Mouse (Mus musculus) myocyte (in vitro differentiated cells): ENCODE data around the gene Adgrg6. TPM values are rescaled to one million over a fixed set of nuclear protein-coding genes. Genes with fewer than 3 reads are reported as not detected.

Experiments
- H3K27me3 ChIP-seq: one replicate; pipeline ENCODE4 v1.6.1; 2011; ENCODE audit not compliant: control insufficient read depth, insufficient read depth, insufficient read length
- H3K36me3 ChIP-seq: one replicate; pipeline ENCODE4 v1.6.1; 2011; ENCODE audit not compliant: control insufficient read depth, insufficient read depth
- H3K4me2 ChIP-seq: one replicate; pipeline ENCODE4 v1.6.1; 2011; ENCODE audit warnings: low read depth, control low read depth
- H3K4me3 ChIP-seq: one replicate; pipeline ENCODE4 v1.5.1; 2011; ENCODE audit warnings: mild to moderate bottlenecking, control low read depth, moderate library complexity
- H3K79me2 ChIP-seq: one replicate; pipeline ENCODE4 v1.6.1; 2011; ENCODE audit not compliant: control insufficient read depth, insufficient read depth
- H3ac ChIP-seq: one replicate; pipeline ENCODE4 v1.6.1; 2011; ENCODE audit not compliant: control insufficient read depth, insufficient read length
- CEBPB ChIP-seq: IDR thresholded peaks from 2 replicates; pipeline ENCODE4 v1.6.1; 2011; ENCODE audit warnings: mild to moderate bottlenecking, moderate library complexity; ENCODE audit not compliant: poor library complexity, insufficient read depth, severe bottlenecking
- E2F4 ChIP-seq: IDR thresholded peaks from one replicate; pipeline ENCODE4 v1.6.1; 2011; ENCODE audit warnings: mild to moderate bottlenecking, control low read depth, moderate library complexity; ENCODE audit not compliant: insufficient read depth
- MAX ChIP-seq: IDR thresholded peaks from one replicate; pipeline ENCODE4 v1.6.1; 2011; ENCODE audit warnings: low read depth, mild to moderate bottlenecking, control low read depth
- MYOD1 ChIP-seq, 3 experiments: IDR thresholded peaks; one replicate each; pipeline ENCODE4 v1.6.1; 2011; ENCODE audit warnings: control low read depth in 2 of 3, low read depth in 2 of 3, mild to moderate bottlenecking in 2 of 3, moderate library complexity in 1 of 3; ENCODE audit not compliant: insufficient read length in 2 of 3, control insufficient read depth in 1 of 3
- MYOG ChIP-seq, 3 experiments: IDR thresholded peaks; one replicate each; pipeline ENCODE4 v1.6.1; 2011; ENCODE audit warnings: control low read depth in 2 of 3, low read depth in 2 of 3, mild to moderate bottlenecking in 2 of 3; ENCODE audit not compliant: insufficient read length in 2 of 3, control insufficient read depth in 1 of 3, insufficient read depth in 1 of 3
- POLR2A ChIP-seq: IDR thresholded peaks from one replicate; pipeline ENCODE4 v1.6.1; 2011; ENCODE audit warnings: low read depth, mild to moderate bottlenecking, control low read depth, moderate library complexity; ENCODE audit not compliant: insufficient read length
- POLR2AphosphoS2 ChIP-seq: IDR thresholded peaks from one replicate; pipeline ENCODE4 v1.6.1; 2011; ENCODE audit warnings: low read depth, control low read depth; ENCODE audit not compliant: insufficient read length
- REST ChIP-seq: IDR thresholded peaks from one replicate; pipeline ENCODE4 v1.6.1; 2011; ENCODE audit warnings: mild to moderate bottlenecking, control low read depth, moderate library complexity; ENCODE audit not compliant: insufficient read depth, insufficient read length
- SRF ChIP-seq: IDR thresholded peaks from one replicate; pipeline ENCODE4 v1.6.1; 2011; ENCODE audit warnings: low read depth; ENCODE audit not compliant: control insufficient read depth, insufficient read length
- TCF12 ChIP-seq: IDR thresholded peaks from one replicate; pipeline ENCODE4 v1.6.1; 2011; ENCODE audit warnings: mild to moderate bottlenecking, control low read depth; ENCODE audit not compliant: poor library complexity, insufficient read depth, severe bottlenecking
- TCF3 ChIP-seq: IDR thresholded peaks from one replicate; pipeline ENCODE4 v1.6.1; 2011; ENCODE audit warnings: low read depth, control low read depth; ENCODE audit not compliant: insufficient read length
- USF1 ChIP-seq: IDR thresholded peaks from one replicate; pipeline ENCODE4 v1.6.1; 2011; ENCODE audit warnings: low read depth, mild to moderate bottlenecking, control low read depth, moderate library complexity
- polyA plus RNA-seq: library from polyadenylated mRNA; unstranded; fragments of >200 nt; fragmentation: generic; extraction: Trizol; gene quantifications from one replicate; pipeline ENCODE4 v1.2.1, GENCODE M21; 2012; ENCODE audit warnings: missing spikeins

The Adgrg6 gene
- polyA plus RNA-seq, 1 experiment: 9.3 TPM

DNA sequence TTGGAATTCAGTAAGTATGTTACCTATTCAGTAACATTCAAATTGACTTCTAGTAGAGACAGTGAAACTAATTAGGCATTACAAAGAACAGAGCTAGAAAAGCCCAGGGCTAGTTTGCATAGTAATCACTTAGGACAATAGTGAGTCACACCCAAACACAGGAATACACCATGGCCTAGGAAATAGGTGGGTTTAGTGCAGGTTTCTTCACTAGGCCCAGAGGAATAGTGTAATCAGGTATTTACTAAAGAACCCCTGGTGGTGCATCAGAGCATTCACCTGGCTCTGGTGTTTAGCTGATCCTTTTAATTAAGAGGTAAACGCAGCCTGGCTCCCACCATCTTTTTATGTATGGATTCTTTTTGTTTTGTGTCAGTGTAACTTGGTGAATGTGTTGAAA is 38.0 kb upstream of the Adgrg6 start:
- H3K4me3 ChIP-seq: no peak overlapping the region
- no peak overlapping the region for H3ac ChIP-seq
- H3K4me2 ChIP-seq: no peak overlapping the region
- no peaks in the 10 kb centered on the region for H3K27me3 ChIP-seq
- H3K79me2 ChIP-seq: no peaks in the 10 kb centered on the region
- no peaks in the 10 kb centered on the region for H3K36me3 ChIP-seq
- TF ChIP-seq MYOD1 (IDR thresholded peaks at IDR 0.05; ENCODE audit: control insufficient read depth in 1 of 3, insufficient read length in 2 of 3, low read depth in 2 of 3): no peak

DNA sequence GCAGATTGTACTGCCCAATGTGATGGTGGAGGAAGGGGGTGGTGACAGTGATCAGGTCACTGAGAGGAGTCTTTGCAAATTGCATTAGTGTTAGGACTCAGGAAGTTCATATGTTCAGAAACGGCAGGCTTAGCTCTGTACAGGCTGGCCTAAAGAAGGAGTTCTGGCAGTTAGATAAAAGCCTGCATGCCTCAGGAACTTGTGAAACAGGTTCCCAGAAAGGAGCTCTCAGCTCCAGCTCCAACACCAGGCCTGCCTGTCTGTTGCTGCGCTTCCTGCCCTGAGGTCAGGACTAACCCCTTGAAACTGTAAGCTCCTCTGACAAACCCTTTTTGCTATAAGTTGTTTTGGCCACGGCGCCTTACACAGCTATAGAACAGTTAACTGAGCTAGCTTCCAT is 28.8 kb upstream of the Adgrg6 start:
- no peaks in the 10 kb centered on the region for H3K27me3 ChIP-seq
- H3K4me2 ChIP-seq: no peak overlapping the region
- TF ChIP-seq SRF (no peak), CEBPB (no peak), TCF3 (no peak), POLR2AphosphoS2 (no peak), MYOG (IDR thresholded peaks at IDR 0.05; ENCODE audit: control insufficient read depth in 1 of 3, insufficient read depth in 1 of 3, insufficient read length in 2 of 3, low read depth in 2 of 3) (no peak), MYOD1 (IDR thresholded peaks at IDR 0.05; ENCODE audit: control insufficient read depth in 1 of 3, insufficient read length in 2 of 3, low read depth in 2 of 3) (no peak), USF1 (no peak)
- no peak overlapping the region for H3ac ChIP-seq
- no peak overlapping the region for H3K4me3 ChIP-seq
- no peaks in the 10 kb centered on the region for H3K36me3 ChIP-seq
- H3K79me2 ChIP-seq: no peaks in the 10 kb centered on the region

DNA sequence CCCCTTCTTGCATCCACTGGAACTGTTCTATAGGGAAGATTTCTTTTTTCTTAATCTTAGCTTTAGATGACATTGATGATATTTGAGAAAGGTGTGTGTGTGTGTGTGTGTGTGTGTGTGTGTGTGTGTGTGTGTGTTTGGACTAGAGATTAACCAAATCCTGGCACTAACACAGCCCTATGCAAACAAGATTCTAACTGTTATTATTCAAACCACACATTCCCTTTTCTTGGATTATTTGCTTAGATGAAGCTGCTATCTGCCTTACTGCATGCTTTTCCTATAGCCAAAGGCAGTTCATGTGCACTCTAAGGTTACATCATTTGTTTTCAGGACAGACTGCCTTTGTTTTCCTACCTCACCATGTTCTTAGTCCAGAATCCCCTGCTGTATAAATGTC is 25.7 kb upstream of the Adgrg6 start:
- no peak overlapping the region for H3K4me2 ChIP-seq
- H3K27me3 ChIP-seq: no peaks in the 10 kb centered on the region
- H3K4me3 ChIP-seq: no peak overlapping the region
- H3K79me2 ChIP-seq: no peaks in the 10 kb centered on the region
- no peak for TF ChIP-seq MYOD1 (IDR thresholded peaks at IDR 0.05; ENCODE audit: control insufficient read depth in 1 of 3, insufficient read length in 2 of 3, low read depth in 2 of 3)
- no peak for TF ChIP-seq E2F4
- TF ChIP-seq MAX: no peak
- no peak for TF ChIP-seq POLR2AphosphoS2
- no peak for TF ChIP-seq MYOG (IDR thresholded peaks at IDR 0.05; ENCODE audit: control insufficient read depth in 1 of 3, insufficient read depth in 1 of 3, insufficient read length in 2 of 3, low read depth in 2 of 3)
- no peak for TF ChIP-seq USF1
- TF ChIP-seq POLR2A: no peak
- H3K36me3 ChIP-seq: no peaks in the 10 kb centered on the region
- H3ac ChIP-seq: no peak overlapping the region

DNA sequence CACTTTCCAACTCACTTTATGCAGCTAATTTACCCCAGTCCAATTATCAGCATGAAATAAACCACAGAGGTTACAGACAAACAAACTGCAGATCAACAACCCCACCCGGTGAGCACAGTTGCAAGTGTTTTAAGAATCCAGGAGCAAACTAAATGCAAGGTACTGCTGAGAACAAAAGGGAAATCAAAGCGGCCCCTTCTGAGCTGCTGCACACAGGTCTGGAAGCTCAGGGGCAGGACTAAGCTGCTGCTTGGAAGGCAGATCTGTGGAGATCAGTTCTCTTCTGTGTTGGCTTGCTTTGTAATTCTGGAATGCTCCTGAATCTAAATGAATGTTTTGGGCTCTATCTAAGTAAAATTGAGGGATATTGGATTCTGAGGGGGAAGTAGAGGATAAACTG is 25.2 kb upstream of the Adgrg6 start:
- Histone ChIP-seq H3K4me2 (no peak overlapping the region), H3K4me3 (no peak overlapping the region), H3K27me3 (no peaks in the 10 kb centered on the region), H3K79me2 (no peaks in the 10 kb centered on the region), H3ac (no peak overlapping the region), H3K36me3 (no peaks in the 10 kb centered on the region)
- TF ChIP-seq CEBPB (no peak), POLR2A (no peak), TCF3 (no peak), REST (no peak), MYOD1 (IDR thresholded peaks at IDR 0.05; ENCODE audit: control insufficient read depth in 1 of 3, insufficient read length in 2 of 3, low read depth in 2 of 3) (no peak), POLR2AphosphoS2 (no peak), USF1 (no peak), SRF (no peak), E2F4 (no peak), MYOG (IDR thresholded peaks at IDR 0.05; ENCODE audit: control insufficient read depth in 1 of 3, insufficient read depth in 1 of 3, insufficient read length in 2 of 3, low read depth in 2 of 3) (no peak), MAX (no peak), TCF12 (no peak)

DNA sequence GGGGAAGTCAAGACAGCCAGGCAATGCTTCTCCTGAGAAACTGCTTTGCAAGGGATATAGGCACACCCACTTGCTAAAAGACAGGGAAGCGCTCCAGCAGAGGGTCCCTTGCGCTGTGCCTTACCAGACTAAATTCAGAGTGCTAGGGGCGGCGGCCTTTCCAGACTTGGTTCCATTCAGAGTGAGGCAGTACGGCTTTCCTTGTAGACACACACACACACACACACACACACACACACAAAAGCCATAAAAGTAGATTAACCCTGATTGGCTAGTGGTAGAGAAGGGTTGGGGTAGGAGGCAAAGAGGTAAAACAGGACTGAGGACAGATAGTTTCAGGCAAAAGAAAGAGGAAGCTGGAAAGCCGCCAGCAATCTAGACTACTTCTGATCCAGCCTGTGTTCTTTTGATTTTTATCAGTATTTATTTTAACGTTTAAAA is 672 bp upstream of the Adgrg6 start:
- Histone ChIP-seq H3K4me3 (peak overlapping the region; percentile 41), H3ac (no peak overlapping the region), H3K36me3 (no peaks in the 10 kb centered on the region), H3K79me2 (peaks cover 13% of the 10 kb centered on the region), H3K4me2 (peak overlapping the region; percentile 60), H3K27me3 (no peaks in the 10 kb centered on the region)
- no peak for TF ChIP-seq POLR2AphosphoS2
- TF ChIP-seq E2F4: no peak
- no peak for TF ChIP-seq MYOG (IDR thresholded peaks at IDR 0.05; ENCODE audit: control insufficient read depth in 1 of 3, insufficient read depth in 1 of 3, insufficient read length in 2 of 3, low read depth in 2 of 3)
- no peak for TF ChIP-seq CEBPB
- TF ChIP-seq POLR2A: no peak
- no peak for TF ChIP-seq MYOD1 (IDR thresholded peaks at IDR 0.05; ENCODE audit: control insufficient read depth in 1 of 3, insufficient read length in 2 of 3, low read depth in 2 of 3)
- TF ChIP-seq SRF: no peak
- TF ChIP-seq USF1: no peak
- TF ChIP-seq TCF3: no peak
- no peak for TF ChIP-seq MAX
- TF ChIP-seq REST: no peak
- TF ChIP-seq TCF12: no peak
